In the genomic region with DNA sequence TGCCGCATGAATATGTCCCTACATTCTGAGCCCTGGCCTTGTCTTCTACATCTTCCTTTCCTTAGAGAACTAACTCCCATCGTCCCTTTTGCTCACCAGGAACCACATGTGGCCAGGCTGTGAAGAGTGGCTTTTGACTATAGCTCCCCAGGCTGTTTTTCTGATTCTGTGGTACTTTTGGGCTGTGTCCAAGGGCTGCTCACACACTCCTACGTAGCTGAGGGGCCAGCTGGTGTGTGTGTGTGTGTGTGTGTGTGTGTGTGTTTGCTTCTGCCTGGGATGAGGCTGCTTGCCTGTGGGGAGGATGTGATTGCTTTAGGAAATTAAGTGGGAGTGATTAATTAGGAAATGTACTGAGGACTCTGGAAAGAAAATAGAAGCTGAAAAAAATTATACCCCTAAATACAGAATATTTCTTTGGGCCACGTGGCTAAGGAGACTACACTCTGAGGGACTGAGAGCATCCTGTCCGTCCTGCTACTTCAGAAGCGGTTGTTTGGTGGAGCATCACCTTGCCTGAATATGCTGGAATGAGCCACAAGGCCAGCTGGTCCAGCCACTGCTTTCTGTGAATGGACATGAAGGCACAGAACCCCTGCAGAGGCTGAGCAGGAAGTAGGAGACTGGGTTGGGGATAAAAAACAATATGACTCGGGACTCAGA, we compare ENCODE assay signal across 11 mouse cellular contexts. TPM values are rescaled to one million over a fixed set of nuclear protein-coding genes. Genes with fewer than 3 reads are reported as not detected.
DNase-seq lines count a peak whose midpoint lies in the region; ATAC-seq and TF ChIP-seq lines count a peak whose summit lies in the region.
"Had no signal": no experiment of that assay in that cellular context is flagged by ENCODE, and none has a peak within 500 bp of the region (broad histone marks: within the 10 kb centered on the region; RNA-seq: fewer than 3 reads in every experiment).

No protein-coding gene starts in this region.

- WGBS in kidney, embryonic 16.5 days = 49% methylated on average over 7 of the region's 7 CpGs
- WGBS in kidney, adult 2 months = 69% methylated on average over 7 of the region's 7 CpGs
- WGBS in intestine, embryonic 15.5 days = 53% methylated on average over 7 of the region's 7 CpGs
- 81% methylated on average over 7 of the region's 7 CpGs for WGBS in midbrain, embryonic 10.5 days
- WGBS in liver, embryonic 12.5 days (ENCODE audit: insufficient replicate concordance) = 57% methylated on average over 7 of the region's 7 CpGs

- 0 out of 2 replicates have a peak, but pooled peaks cover 6% of the 10 kb centered on the region for H3K4me1 ChIP-seq in kidney, embryonic 16.5 days (ENCODE audit: insufficient read depth, low read length)
- H3K4me1 ChIP-seq in kidney, adult 2 months (ENCODE audit: control insufficient read depth, insufficient read depth, low read length) = no peaks in the 10 kb centered on the region
- peaks cover 3% of the 10 kb centered on the region; the same call in 1 of the 2 replicates for H3K4me1 ChIP-seq in intestine, embryonic 15.5 days (replicated peaks)
- H3K4me1 ChIP-seq in midbrain, embryonic 10.5 days = no peaks in the 10 kb centered on the region
- H3K4me1 ChIP-seq in liver, embryonic 12.5 days = no peaks in the 10 kb centered on the region

- no peak for TF ChIP-seq POLR2A in kidney, adult 2 months (IDR thresholded peaks at IDR 0.05; ENCODE audit: low read depth, low read length)

- H3K9me3 ChIP-seq in kidney, embryonic 16.5 days (ENCODE audit: low read length) = no peaks in the 10 kb centered on the region
- H3K9me3 ChIP-seq in intestine, embryonic 15.5 days = no peaks in the 10 kb centered on the region
- H3K9me3 ChIP-seq in midbrain, embryonic 10.5 days (replicated peaks) = no peaks in the 10 kb centered on the region
- H3K9me3 ChIP-seq in liver, embryonic 12.5 days (replicated peaks) = no peaks in the 10 kb centered on the region

- no peak overlapping the region for H3K9ac ChIP-seq in kidney, embryonic 16.5 days (replicated peaks; ENCODE audit: low read length)
- no peak overlapping the region for H3K9ac ChIP-seq in intestine, embryonic 15.5 days
- no peak overlapping the region for H3K9ac ChIP-seq in liver, embryonic 12.5 days

- no peak overlapping the region for H3K4me3 ChIP-seq in kidney, embryonic 16.5 days (ENCODE audit: low read length)
- H3K4me3 ChIP-seq in kidney, adult 2 months (ENCODE audit: insufficient read depth, low read depth, low read length) = no peak overlapping the region
- no peak overlapping the region for H3K4me3 ChIP-seq in intestine, embryonic 15.5 days (replicated peaks)
- H3K4me3 ChIP-seq in midbrain, embryonic 10.5 days = no peak overlapping the region
- no peak overlapping the region for H3K4me3 ChIP-seq in liver, embryonic 12.5 days
- H3K4me3 ChIP-seq: erythroblast, embryonic 14.5 days had no signal

- no peak overlapping the region for H3K27ac ChIP-seq in kidney, embryonic 16.5 days (ENCODE audit: low read length)
- H3K27ac ChIP-seq in kidney, adult 2 months (ENCODE audit: insufficient read depth, low read depth, low read length) = no peak overlapping the region
- H3K27ac ChIP-seq in intestine, embryonic 15.5 days = no peak overlapping the region
- no peak overlapping the region for H3K27ac ChIP-seq in midbrain, embryonic 10.5 days (replicated peaks)
- no peak overlapping the region for H3K27ac ChIP-seq in liver, embryonic 12.5 days

- H3K36me3 ChIP-seq in kidney, embryonic 16.5 days (ENCODE audit: insufficient read depth, low read length) = no peaks in the 10 kb centered on the region
- no peaks in the 10 kb centered on the region for H3K36me3 ChIP-seq in kidney, adult 2 months (ENCODE audit: control insufficient read depth, insufficient read depth, low read length)
- H3K36me3 ChIP-seq in intestine, embryonic 15.5 days = no peaks in the 10 kb centered on the region
- H3K36me3 ChIP-seq in midbrain, embryonic 10.5 days = no peaks in the 10 kb centered on the region
- no peaks in the 10 kb centered on the region for H3K36me3 ChIP-seq in liver, embryonic 12.5 days
- H3K36me3 ChIP-seq: G1E had no signal

- TF ChIP-seq CTCF in kidney, adult 2 months (conservative IDR thresholded peaks at IDR 0.05; ENCODE audit: insufficient read depth, insufficient read length, low read depth, low read length) = no peak

- H3K4me2 ChIP-seq in kidney, embryonic 16.5 days (replicated peaks; ENCODE audit: low read depth, low read length) = no peak overlapping the region
- no peak overlapping the region for H3K4me2 ChIP-seq in intestine, embryonic 15.5 days (replicated peaks)
- H3K4me2 ChIP-seq in liver, embryonic 12.5 days = no peak overlapping the region

- no peaks in the 10 kb centered on the region for H3K27me3 ChIP-seq in kidney, embryonic 16.5 days (ENCODE audit: insufficient read depth, low read length)
- no peaks in the 10 kb centered on the region for H3K27me3 ChIP-seq in kidney, adult 2 months (replicated peaks; ENCODE audit: control insufficient read depth, insufficient read depth, low read length)
- H3K27me3 ChIP-seq in intestine, embryonic 15.5 days (replicated peaks) = no peaks in the 10 kb centered on the region
- H3K27me3 ChIP-seq in midbrain, embryonic 10.5 days (ENCODE audit: low read depth, poor library complexity, severe bottlenecking) = no peaks in the 10 kb centered on the region
- H3K27me3 ChIP-seq in liver, embryonic 12.5 days (replicated peaks) = no peaks in the 10 kb centered on the region

- no peak for DNase-seq in kidney, adult 2 months
- DNase-seq in cerebellum, adult 18-20 months = peak; percentile 27 to 45
- peak; percentile 16 for DNase-seq in lung, postnatal 36 days
- no peak for DNase-seq in midbrain, embryonic 10.5 days (ENCODE audit: low spot score)
- DNase-seq: thymus, postnatal 36 days had no signal

- ATAC-seq in kidney, embryonic 16.5 days (ENCODE audit: low FRiP score, low TSS enrichment) = peak; percentile 82
- ATAC-seq in intestine, embryonic 15.5 days = peak; percentile 65
- ATAC-seq in monocyte, adult 5-6 weeks (replicated peaks; ENCODE audit: insufficient number of reproducible peaks, low FRiP score, low TSS enrichment, poor library complexity, severe bottlenecking) = no peak
- no peak for ATAC-seq in liver, embryonic 12.5 days

RNA-seq across cellular contexts. Expression of a gene that starts 21.8 kb away (rescaled TPM):
- 7.3 and 8.3 TPM in 2 replicates for polyA plus RNA-seq in kidney, embryonic 16.5 days (2015; fragmentation: Nextera tagmentation; extraction: Ambion mirVana)
- polyA plus RNA-seq in kidney, adult 2 months (2012; rRNA removed) = 8.4 and 12.6 TPM in 2 replicates
- polyA plus RNA-seq in intestine, embryonic 15.5 days (2015; fragmentation: Nextera tagmentation; extraction: Ambion mirVana) = 15.9 TPM in 2 replicates
- total RNA-seq in monocyte, adult 5-6 weeks (2017) = not detected in 3 replicates
- 15.0 and 19.6 TPM in 2 replicates for polyA plus RNA-seq in midbrain, embryonic 10.5 days (2016; fragmentation: Nextera tagmentation; extraction: Ambion mirVana)
- 1.1 and 1.6 TPM in 2 replicates for polyA plus RNA-seq in liver, embryonic 12.5 days (2016; fragmentation: Nextera tagmentation; extraction: Ambion mirVana)
- polyA plus RNA-seq: erythroblast, embryonic 14.5 days; G1E had no signal

Comparison
In these comparisons a context has a peak if more than half of its experiments do, and no peak if none do; other contexts are left out.
1. ATAC-seq: peak in kidney, embryonic 16.5 days (single experiment) and intestine, embryonic 15.5 days (single experiment); none in monocyte, adult 5-6 weeks (single experiment) and liver, embryonic 12.5 days (single experiment).
2. DNase-seq: peak in cerebellum, adult 18-20 months (2 of 2) and lung, postnatal 36 days (single experiment); none in kidney, adult 2 months (single experiment) and midbrain, embryonic 10.5 days (single experiment).